Mouse (Mus musculus) midbrain, postnatal 0 days (tissue): ENCODE results near the gene Nup133. TPM values are rescaled to one million over a fixed set of nuclear protein-coding genes. Genes with fewer than 3 reads are reported as not detected.
A peak's percentile ranks its signal among the peaks of the same experiment; 100 is the strongest.

Source experiments
- ATAC-seq: fragments of 200-750 bp; cut with Nextera tagmentation; 2 replicates; pipeline ENCODE4 v1.8.0; 2017; ENCODE audit warnings: moderate number of reproducible peaks, mild to moderate bottlenecking, moderate TSS enrichment, moderate library complexity; ENCODE audit not compliant: low FRiP score
- DNase-seq: peaks from one replicate; pipeline ENCODE4 v3.0.0-alpha.2; 2015; ENCODE audit warnings: low spot score
- H3K27ac ChIP-seq: fragments of 300-500 bp; sonication (generic); 2 replicates; pipeline ENCODE4 v1.5.1; 2014; ENCODE audit warnings: low read depth, mild to moderate bottlenecking, low read length, mixed read lengths
- H3K27me3 ChIP-seq: fragments of 300-500 bp; sonication (generic); 2 replicates; pipeline ENCODE4 v1.6.1; 2014; ENCODE audit warnings: low read length, control low read depth, mixed read lengths; ENCODE audit not compliant: insufficient read depth
- H3K36me3 ChIP-seq: fragments of 300-500 bp; sonication (generic); 2 replicates; pipeline ENCODE4 v1.6.1; 2014; ENCODE audit warnings: low read length, control low read depth, mixed read lengths; ENCODE audit not compliant: insufficient read depth
- H3K4me1 ChIP-seq: fragments of 300-500 bp; sonication (generic); 2 replicates; pipeline ENCODE4 v1.6.1; 2014; ENCODE audit warnings: mild to moderate bottlenecking, control low read depth, antibody characterized with exemption, low read length, mixed read lengths; ENCODE audit not compliant: insufficient read depth
- H3K4me2 ChIP-seq: fragments of 300-500 bp; sonication (generic); 2 replicates; pipeline ENCODE4 v1.6.1; 2014; ENCODE audit warnings: low read depth, mild to moderate bottlenecking, low read length, mixed read lengths; ENCODE audit not compliant: poor library complexity, severe bottlenecking
- H3K4me3 ChIP-seq: fragments of 300-500 bp; sonication (generic); 2 replicates; pipeline ENCODE4 v1.5.1; 2014; ENCODE audit warnings: low read depth, mild to moderate bottlenecking, low read length, moderate library complexity
- H3K9ac ChIP-seq: fragments of 300-500 bp; sonication (generic); replicated peaks from 2 replicates; pipeline ENCODE4 v1.6.1; 2014; ENCODE audit warnings: mild to moderate bottlenecking, low read length, moderate library complexity, mixed read lengths; ENCODE audit not compliant: poor library complexity, severe bottlenecking
- H3K9me3 ChIP-seq: fragments of 300-500 bp; sonication (generic); 2 replicates; pipeline ENCODE4 v1.6.1; 2016; ENCODE audit warnings: low read length, control low read depth
- CTCF ChIP-seq: IDR thresholded peaks from 2 replicates; pipeline ENCODE4 v1.5.1; 2016; ENCODE audit warnings: antibody characterized with exemption, mild to moderate bottlenecking
- WGBS: fragments of 180-500 bp; shearing (Covaris S2); extraction: QIAGEN DNeasy Blood & Tissue Kit; methylation state at CpG from one replicate; pipeline ENCODE4 v1.1.7; 2014; 5-methylcytosine and 5-hydroxymethylcytosine counted together
- polyA plus RNA-seq: library from polyadenylated mRNA; unstranded; fragments of >200 nt; fragmentation: Nextera tagmentation; extraction: Ambion mirVana; gene quantifications from 2 replicates; pipeline ENCODE4 v1.2.1, GENCODE M21; 2015
- total RNA-seq: library from RNA; depleted of rRNA; stranded (reverse); fragments of >200 nt; gene quantifications from 2 replicates; pipeline ENCODE4 v1.2.3, GENCODE M21; 2014

Nup133 gene
- total and polyA plus RNA-seq, 2 experiments from 2014 or later = 16.1 to 19.4 TPM

DNA sequence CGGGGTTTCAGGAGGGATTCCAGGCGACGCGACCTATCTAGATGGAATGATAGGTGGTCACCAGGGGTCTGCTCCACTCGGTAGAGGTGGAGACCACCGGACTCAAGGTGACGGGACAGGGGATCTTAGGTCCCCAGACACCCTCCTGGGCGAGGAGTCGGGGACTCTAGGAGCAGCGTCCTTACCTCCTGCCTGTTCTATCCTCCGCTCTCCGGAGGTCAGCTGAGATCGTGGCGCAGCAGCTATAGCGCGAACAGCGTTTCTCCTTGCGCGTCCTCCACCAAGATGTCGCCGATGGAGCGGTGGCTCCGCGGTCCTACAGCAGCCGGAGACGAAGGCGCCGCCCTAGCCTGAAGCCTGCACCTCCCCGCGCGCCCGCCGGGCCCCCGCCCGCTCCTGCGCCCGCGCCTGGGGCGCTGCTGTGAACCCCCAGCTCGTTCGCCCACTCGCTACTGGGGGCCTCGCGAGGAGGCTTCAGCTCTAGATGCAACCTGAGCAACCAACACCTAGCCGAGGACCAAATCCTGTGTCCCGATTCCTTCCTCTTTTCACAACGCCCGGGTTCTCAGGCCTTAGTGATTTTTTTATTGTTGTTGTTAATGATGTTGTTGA is 89.3 kb downstream of the Nup133 start, which contains the start of gene Ccsap:
TSS of gene Ccsap (minus strand) at position 562 of the 612 bp plus-strand sequence.
- peak within 1 kb of the TSS; percentile 90 for H3K4me2 ChIP-seq
- H3K4me1 ChIP-seq = peaks cover 4% of the 10 kb centered on the region; the same call in 1 of the 2 replicates
- peak within 1 kb of the TSS; percentile 84 for H3K9ac ChIP-seq
- ATAC-seq (peak; percentile 64), DNase-seq (no peak)
- no peaks in the 10 kb centered on the region for H3K9me3 ChIP-seq
- no peak for TF ChIP-seq CTCF
- peak within 1 kb of the TSS; percentile 81 for H3K27ac ChIP-seq
- H3K4me3 ChIP-seq = peak within 1 kb of the TSS; percentile 83
- WGBS = 2% methylated on average over 45 of the region's 48 CpGs
- no peaks in the 10 kb centered on the region for H3K36me3 ChIP-seq
- no peaks in the 10 kb centered on the region for H3K27me3 ChIP-seq

DNA sequence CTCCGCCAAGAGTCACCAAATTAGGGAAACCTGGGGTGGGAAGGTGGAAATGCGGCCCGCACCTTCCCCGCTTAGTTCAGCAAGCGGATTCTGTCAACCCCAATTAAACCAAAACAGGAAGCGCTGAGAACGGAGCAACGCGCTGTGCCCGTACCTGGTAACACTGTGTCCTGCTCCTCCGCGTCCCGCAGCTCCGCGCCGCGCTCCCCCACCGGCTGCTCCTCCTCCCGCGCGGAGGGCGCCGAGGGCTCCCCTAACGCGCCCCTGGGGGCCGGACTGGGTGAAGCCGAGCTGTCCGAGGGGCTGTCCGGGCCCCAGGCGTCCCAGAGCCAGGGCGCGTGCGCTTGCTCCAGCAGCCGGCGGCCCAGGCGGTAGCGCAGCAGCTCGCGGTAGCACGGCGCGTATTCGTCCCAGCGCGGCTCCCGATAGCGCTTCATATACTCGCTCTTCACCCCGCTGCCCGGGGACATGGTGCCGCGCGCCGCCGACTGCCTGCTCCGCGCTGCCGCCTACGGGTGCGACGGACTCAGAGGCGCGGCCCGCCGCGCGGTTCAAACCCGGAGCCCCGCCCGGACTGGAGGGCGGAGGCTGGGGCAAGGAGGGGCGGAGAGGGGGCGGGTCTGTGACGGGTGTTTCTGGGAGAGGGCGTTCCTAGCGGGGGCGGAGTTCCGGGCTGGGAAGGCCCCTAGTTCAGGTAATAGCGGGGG is 90.0 kb downstream of the Nup133 start:
- Histone ChIP-seq H3K27me3 (no peaks in the 10 kb centered on the region), H3K27ac (peak overlapping the region; percentile 81), H3K4me1 (peaks cover 2% of the 10 kb centered on the region; the same call in 1 of the 2 replicates), H3K9ac (peak overlapping the region; percentile 84), H3K4me3 (peak overlapping the region; percentile 83), H3K4me2 (peak overlapping the region; percentile 90), H3K36me3 (no peaks in the 10 kb centered on the region), H3K9me3 (no peaks in the 10 kb centered on the region)
- ATAC-seq = peak; percentile 92
- DNase-seq = peak; percentile 94
- TF ChIP-seq CTCF = peak; percentile 44
- WGBS = under 1% methylated on average over 75 of the region's 79 CpGs

DNA sequence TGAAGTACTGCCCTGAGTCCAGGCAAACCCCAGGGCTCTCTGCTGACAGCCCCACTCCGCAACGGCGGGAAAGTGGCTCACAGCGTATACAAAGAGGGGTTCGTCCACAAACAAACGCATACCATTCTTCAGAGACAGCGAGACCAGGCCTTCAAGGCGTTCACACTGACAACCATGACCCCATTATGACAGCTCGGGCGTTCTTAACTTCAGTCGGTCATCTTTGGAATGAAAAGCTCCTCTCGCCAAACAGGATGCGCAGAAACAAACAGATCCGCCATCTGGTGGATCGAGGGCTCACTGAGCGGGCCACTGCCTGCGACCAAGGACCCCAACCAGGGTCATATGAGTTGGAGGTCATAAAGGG is 90.5 kb downstream of the Nup133 start:
- peak overlapping the region; percentile 81; the same call in 1 of the 2 replicates for H3K27ac ChIP-seq
- 0 out of 2 replicates have a peak, but pooled peaks have one; percentile 13 for ATAC-seq

DNA sequence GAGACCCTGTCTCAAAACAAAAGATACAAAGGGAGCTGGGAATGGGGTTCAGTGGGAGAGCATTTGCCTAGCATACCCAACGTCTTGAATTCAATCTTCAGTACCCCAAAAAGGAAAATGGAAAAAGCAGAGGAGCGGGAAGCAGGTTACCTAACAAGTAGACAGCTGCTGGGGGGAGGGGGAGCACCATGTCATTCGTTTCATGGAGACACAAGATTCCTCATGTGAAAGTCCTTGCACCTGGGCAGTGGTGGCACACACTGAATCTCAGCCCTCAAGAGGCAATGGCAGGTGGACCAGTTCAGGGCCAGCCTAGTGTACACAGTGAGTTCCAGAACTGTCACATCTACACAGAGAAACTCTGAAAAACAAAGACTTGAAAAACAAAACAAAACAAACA is 91.7 kb downstream of the Nup133 start:
- no peak overlapping the region for H3K9ac ChIP-seq
- no peaks in the 10 kb centered on the region for H3K27me3 ChIP-seq
- H3K27ac ChIP-seq = no peak overlapping the region
- no peak for TF ChIP-seq CTCF
- H3K36me3 ChIP-seq = no peaks in the 10 kb centered on the region
- 59% methylated on average over 3 of the region's 3 CpGs for WGBS
- no peaks in the 10 kb centered on the region for H3K4me1 ChIP-seq
- no peak overlapping the region for H3K4me2 ChIP-seq
- ATAC-seq (no peak), DNase-seq (no peak)
- H3K4me3 ChIP-seq = no peak overlapping the region
- H3K9me3 ChIP-seq = no peaks in the 10 kb centered on the region

More for the DNA sequence above, 90.5 kb downstream of the Nup133 start:
- no peaks in the 10 kb centered on the region for H3K9me3 ChIP-seq
- DNase-seq = peak; percentile 39
- peak overlapping the region; percentile 83 for H3K4me3 ChIP-seq
- H3K4me2 ChIP-seq = peak overlapping the region; percentile 90
- H3K9ac ChIP-seq = peak overlapping the region; percentile 84
- peak; percentile 28 for TF ChIP-seq CTCF
- under 1% methylated on average over 17 of the region's 17 CpGs for WGBS
- H3K27me3 ChIP-seq = no peaks in the 10 kb centered on the region
- H3K36me3 ChIP-seq = no peaks in the 10 kb centered on the region
- no peaks in the 10 kb centered on the region for H3K4me1 ChIP-seq

DNA sequence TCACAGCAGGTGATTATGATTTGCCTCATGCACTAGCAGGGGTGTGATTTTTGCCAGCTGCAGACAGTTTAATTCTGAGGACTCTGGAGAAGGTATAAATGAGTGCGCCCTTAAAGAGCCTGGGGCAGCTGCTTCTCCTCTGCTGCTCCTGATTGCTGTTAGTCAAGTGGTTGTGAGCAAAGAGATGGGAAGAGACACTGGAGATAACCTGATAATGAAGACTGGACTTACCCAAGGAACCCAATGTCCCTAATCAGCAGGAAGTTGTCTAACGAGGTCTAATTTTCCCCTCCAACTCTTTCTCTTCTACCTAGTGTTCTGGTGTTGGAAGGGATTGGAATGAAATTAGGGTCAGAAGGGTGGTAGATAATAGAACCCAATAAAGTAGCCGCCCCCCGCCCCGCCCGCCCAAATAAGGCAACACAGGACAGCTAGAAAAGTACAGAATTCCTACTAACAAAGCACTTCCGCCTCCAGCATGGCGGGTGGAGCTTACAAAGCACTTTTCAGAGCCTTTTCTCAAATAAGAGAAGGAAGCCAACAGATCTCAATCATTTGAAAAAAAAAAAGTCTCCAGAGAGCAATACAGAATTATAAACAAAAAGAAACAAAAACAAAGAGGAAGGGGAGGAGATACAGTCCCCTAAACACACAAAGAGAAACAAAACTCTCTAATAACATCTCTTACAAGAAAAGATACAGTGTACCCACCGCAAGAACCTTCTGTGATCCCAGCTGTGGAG is 94.2 kb downstream of the Nup133 start:
- Histone ChIP-seq H3K4me1 (no peaks in the 10 kb centered on the region), H3K4me2 (no peak overlapping the region), H3K36me3 (no peaks in the 10 kb centered on the region), H3K27ac (no peak overlapping the region), H3K9me3 (no peaks in the 10 kb centered on the region), H3K4me3 (no peak overlapping the region), H3K9ac (no peak overlapping the region), H3K27me3 (no peaks in the 10 kb centered on the region)
- no peak for ATAC-seq
- DNase-seq = no peak
- WGBS = 92% methylated on average over 9 of the region's 9 CpGs
- TF ChIP-seq CTCF = no peak
